Mouse (Mus musculus) spleen, adult 2 months (tissue): ENCODE measurements around the gene Tmem160.

Experiments used
- CTCF ChIP-seq: fragments of 200-500 bp; IDR thresholded peaks from 2 replicates; pipeline ENCODE4 v1.5.1; 2011; ENCODE audit warnings: mild to moderate bottlenecking, inconsistent platforms; ENCODE audit not compliant: insufficient read depth, insufficient read length, insufficient replicate concordance; ENCODE audit errors: extremely low read depth
- POLR2A ChIP-seq: fragments of 200-500 bp; IDR thresholded peaks from 2 replicates; pipeline ENCODE4 v1.6.1; 2011; ENCODE audit warnings: low read depth, low read length, inconsistent platforms

- TF ChIP-seq CTCF = no peak
- TF ChIP-seq POLR2A = no peak
Measured at GRCm38 (mm10) chr7:16417141-16417771, 35.3 kb upstream of the Tmem160 start.
